Mouse (Mus musculus): ENCODE data around the gene Cdh18. TPM values are rescaled to one million over a fixed set of nuclear protein-coding genes. Genes with fewer than 3 reads are reported as not detected.

The Cdh18 gene
- polyA plus RNA-seq, 1 experiment: 13.0 TPM

DNA sequence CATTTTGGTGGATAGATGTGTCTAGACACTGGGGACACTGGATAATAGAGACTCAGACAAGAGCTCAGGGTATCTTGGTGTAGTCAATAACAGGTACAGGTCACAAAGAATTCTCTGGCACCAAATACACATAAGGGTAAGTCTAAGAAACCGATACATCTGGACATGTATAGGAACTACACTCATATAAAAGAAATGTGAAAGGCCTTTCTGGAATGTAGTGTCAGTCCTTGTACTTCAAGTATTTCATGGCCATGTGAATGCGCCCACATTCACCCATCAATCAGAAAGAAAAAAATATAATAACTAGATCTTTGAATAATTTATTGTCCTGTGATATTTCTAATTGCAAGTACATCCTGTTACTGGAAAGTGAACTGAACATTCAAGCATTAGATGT lies 855.0 kb downstream of the Cdh18 start:
- TF ChIP-seq CTCF (IDR thresholded peaks at IDR 0.05; ENCODE audit: extremely low read depth, insufficient read depth, low read length) (no peak), POLR2A (IDR thresholded peaks at IDR 0.05; ENCODE audit: extremely low read depth, insufficient read depth, low read length) (no peak)
- H3K27ac ChIP-seq (ENCODE audit: insufficient read depth, low read length): no peak overlapping the region
- H3K4me1 ChIP-seq (ENCODE audit: control insufficient read depth, insufficient read depth, low read length): no peaks in the 10 kb centered on the region
- H3K4me3 ChIP-seq (ENCODE audit: insufficient read depth, low read length): no peak overlapping the region

DNA sequence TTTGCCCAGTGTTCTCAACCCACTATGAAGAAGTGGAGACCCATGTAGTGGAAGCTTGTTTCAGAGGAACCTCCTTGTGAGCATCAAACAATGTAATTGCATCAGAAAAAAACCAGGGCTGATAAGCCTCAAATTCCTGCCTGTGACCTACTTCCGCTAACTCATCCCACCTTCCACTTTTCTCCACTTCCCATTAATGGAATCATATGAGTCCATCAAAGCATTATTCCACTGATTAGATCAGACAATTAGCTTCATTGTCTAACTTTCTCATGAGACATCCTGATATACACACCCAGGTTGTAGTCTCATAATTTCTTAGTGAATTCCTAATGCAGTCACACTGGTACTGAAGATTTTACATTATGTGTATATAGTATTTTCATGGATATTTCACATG lies 859.4 kb downstream of the Cdh18 start:
- Histone ChIP-seq H3K4me3 (ENCODE audit: insufficient read depth, low read length) (no peak overlapping the region), H3K4me1 (ENCODE audit: control insufficient read depth, insufficient read depth, low read length) (no peaks in the 10 kb centered on the region), H3K27ac (ENCODE audit: insufficient read depth, low read length) (no peak overlapping the region)
- TF ChIP-seq POLR2A (IDR thresholded peaks at IDR 0.05; ENCODE audit: extremely low read depth, insufficient read depth, low read length): no peak
- no peak for TF ChIP-seq CTCF (IDR thresholded peaks at IDR 0.05; ENCODE audit: extremely low read depth, insufficient read depth, low read length)

DNA sequence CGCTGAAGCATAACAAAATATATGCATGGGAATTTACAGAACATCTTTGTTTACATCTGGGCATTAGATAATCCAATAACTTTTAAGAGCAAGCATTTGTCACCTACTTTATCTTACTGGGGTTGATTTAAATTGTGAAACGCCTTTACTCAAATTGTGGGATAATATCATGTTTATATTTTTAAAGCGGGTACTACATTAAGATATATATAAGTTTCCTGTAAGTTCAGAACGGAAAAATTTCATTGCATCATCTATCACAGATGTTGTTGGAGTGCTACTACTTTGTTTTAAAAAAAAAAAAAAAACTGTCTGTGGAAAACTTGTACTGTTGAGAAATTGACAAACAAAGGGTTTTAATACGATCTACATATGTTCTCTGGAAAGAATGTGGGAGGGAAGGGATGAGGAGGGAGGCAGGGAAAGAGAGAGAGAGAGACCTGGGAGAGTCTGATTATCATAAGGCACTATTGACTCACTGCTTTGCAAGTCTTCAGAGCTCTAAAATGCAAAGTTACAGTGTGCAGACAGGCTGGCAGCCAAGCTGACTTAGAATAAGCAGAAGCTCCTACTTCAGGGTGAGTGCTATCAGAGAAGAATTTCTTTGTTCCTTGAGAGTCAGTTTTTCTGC lies 867.7 kb downstream of the Cdh18 start:
- Histone ChIP-seq H3K27ac (ENCODE audit: insufficient read depth, low read length) (no peak overlapping the region), H3K4me3 (ENCODE audit: insufficient read depth, low read length) (no peak overlapping the region), H3K4me1 (ENCODE audit: control insufficient read depth, insufficient read depth, low read length) (no peaks in the 10 kb centered on the region)
- TF ChIP-seq CTCF (IDR thresholded peaks at IDR 0.05; ENCODE audit: extremely low read depth, insufficient read depth, low read length) (no peak), POLR2A (IDR thresholded peaks at IDR 0.05; ENCODE audit: extremely low read depth, insufficient read depth, low read length) (no peak)

DNA sequence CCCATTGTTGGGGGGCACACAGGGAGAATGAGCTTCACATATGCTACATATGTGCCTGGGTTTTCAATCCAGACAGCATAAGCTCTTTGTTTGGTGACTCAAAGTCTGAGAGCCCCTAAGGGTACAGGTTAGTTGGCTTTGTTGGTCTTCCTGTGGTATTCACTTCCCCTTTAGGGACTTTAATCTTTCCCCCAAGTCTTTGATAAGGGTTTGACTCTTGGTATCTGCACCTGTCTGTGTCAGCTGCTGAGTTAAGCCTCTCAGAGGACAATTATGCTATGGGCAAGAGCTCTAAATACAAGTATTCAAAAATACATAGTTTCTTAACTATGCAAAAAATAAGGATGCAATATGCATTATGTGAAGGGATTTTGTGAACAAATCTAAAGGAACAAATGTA lies 869.3 kb downstream of the Cdh18 start:
- no peak for TF ChIP-seq CTCF (IDR thresholded peaks at IDR 0.05; ENCODE audit: extremely low read depth, insufficient read depth, low read length)
- no peak for TF ChIP-seq POLR2A (IDR thresholded peaks at IDR 0.05; ENCODE audit: extremely low read depth, insufficient read depth, low read length)
- Histone ChIP-seq H3K27ac (ENCODE audit: insufficient read depth, low read length) (no peak overlapping the region), H3K4me1 (ENCODE audit: control insufficient read depth, insufficient read depth, low read length) (no peaks in the 10 kb centered on the region), H3K4me3 (ENCODE audit: insufficient read depth, low read length) (no peak overlapping the region)

DNA sequence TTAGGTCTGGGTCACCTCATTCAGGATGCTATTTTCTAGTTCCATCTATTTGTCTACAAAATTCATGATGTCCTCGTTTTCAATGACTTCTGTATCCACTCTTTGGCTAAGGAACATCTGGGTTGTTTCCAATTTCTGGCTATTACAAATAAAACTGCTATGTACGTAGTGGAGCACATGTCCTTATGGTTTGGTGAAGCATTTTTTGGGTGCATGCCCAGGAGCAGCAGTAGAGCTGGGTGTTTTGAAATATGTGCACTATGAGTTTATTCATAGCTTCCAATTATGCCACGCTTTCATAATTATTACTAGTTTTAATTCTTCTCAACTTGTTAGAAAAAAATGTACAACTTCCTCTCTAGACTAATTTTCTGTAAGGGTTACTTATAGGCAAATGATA lies 871.2 kb downstream of the Cdh18 start:
- TF ChIP-seq POLR2A (IDR thresholded peaks at IDR 0.05; ENCODE audit: extremely low read depth, insufficient read depth, low read length) (no peak), CTCF (IDR thresholded peaks at IDR 0.05; ENCODE audit: extremely low read depth, insufficient read depth, low read length) (no peak)
- H3K4me1 ChIP-seq (ENCODE audit: control insufficient read depth, insufficient read depth, low read length): no peaks in the 10 kb centered on the region
- no peak overlapping the region for H3K4me3 ChIP-seq (ENCODE audit: insufficient read depth, low read length)
- H3K27ac ChIP-seq (ENCODE audit: insufficient read depth, low read length): no peak overlapping the region

DNA sequence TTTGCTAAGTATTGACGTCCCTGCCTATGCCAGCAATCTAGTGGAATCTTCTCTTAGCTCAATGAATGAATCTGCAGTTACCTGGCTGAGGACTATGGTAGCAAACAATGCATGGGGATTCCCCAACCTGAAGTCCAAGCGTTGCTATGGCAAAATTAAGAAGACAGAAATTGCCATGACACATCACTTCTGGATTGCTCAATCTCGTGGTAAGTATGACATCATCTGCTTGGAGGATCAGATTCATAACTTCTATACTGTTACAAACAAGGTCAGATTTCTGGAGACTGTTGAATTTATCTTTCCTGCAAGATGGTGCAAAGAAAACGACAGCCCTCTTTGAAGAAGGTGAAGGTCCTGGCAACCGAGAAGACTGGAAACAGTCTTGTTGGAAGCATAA lies 881.2 kb downstream of the Cdh18 start:
- no peak overlapping the region for H3K4me3 ChIP-seq (ENCODE audit: insufficient read depth, low read length)
- H3K4me1 ChIP-seq (ENCODE audit: control insufficient read depth, insufficient read depth, low read length): no peaks in the 10 kb centered on the region
- no peak for TF ChIP-seq CTCF (IDR thresholded peaks at IDR 0.05; ENCODE audit: extremely low read depth, insufficient read depth, low read length)
- TF ChIP-seq POLR2A (IDR thresholded peaks at IDR 0.05; ENCODE audit: extremely low read depth, insufficient read depth, low read length): no peak
- H3K27ac ChIP-seq (ENCODE audit: insufficient read depth, low read length): no peak overlapping the region

DNA sequence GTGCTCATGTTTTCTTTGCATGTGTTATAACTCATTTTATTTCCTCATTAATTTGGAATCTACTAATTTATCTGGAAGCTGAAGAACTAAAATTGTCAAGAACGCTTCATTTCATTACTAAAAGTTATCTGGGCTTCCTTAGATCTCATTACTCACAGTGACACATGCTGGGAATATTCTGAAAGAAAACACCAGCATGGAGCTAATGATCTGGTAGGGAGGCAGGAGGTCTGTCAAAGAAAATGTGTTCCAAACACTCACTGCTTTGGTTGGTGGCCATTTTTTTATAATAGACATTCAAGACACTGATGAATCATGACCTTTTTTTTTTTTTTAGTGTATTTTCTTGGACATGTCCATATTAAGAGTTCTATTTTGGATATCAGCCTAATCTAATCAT lies 899.7 kb downstream of the Cdh18 start:
- Histone ChIP-seq H3K4me1 (ENCODE audit: control insufficient read depth, insufficient read depth, low read length) (no peaks in the 10 kb centered on the region; the same call in 1 of the 2 replicates), H3K27ac (ENCODE audit: insufficient read depth, low read length) (no peak overlapping the region), H3K4me3 (ENCODE audit: insufficient read depth, low read length) (no peak overlapping the region)
- TF ChIP-seq CTCF (IDR thresholded peaks at IDR 0.05; ENCODE audit: extremely low read depth, insufficient read depth, low read length) (no peak), POLR2A (IDR thresholded peaks at IDR 0.05; ENCODE audit: extremely low read depth, insufficient read depth, low read length) (no peak)

DNA sequence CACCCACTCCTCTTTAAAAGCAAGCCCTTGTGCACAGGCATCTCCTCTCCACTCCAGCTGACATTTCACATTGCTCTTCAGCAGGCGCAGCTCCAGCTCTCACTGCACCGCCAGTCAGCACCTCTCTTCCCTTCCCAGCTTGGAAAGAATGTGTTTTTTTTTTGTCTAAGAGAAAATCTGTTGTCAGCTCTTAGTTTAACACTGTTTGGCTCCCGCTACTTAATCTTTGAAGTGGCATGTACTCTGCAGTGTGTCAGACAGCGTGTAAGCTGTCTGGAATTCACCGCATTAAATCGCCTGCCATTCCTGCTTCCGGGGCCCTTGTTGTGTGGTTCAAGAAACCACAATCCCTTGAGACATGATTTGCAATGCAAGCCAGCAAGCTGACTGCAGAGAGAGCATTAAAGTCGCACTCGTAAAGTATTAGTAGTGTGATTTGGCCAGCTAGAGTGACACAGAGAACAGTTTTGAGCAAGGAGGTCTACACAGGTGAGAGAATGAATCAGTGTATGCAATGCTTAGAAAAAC lies 903.3 kb downstream of the Cdh18 start:
- TF ChIP-seq POLR2A (IDR thresholded peaks at IDR 0.05; ENCODE audit: extremely low read depth, insufficient read depth, low read length) (no peak), CTCF (IDR thresholded peaks at IDR 0.05; ENCODE audit: extremely low read depth, insufficient read depth, low read length) (no peak)
- no peaks in the 10 kb centered on the region; the same call in 1 of the 2 replicates for H3K4me1 ChIP-seq (ENCODE audit: control insufficient read depth, insufficient read depth, low read length)
- H3K27ac ChIP-seq (ENCODE audit: insufficient read depth, low read length): no peak overlapping the region
- H3K4me3 ChIP-seq (ENCODE audit: insufficient read depth, low read length): no peak overlapping the region

DNA sequence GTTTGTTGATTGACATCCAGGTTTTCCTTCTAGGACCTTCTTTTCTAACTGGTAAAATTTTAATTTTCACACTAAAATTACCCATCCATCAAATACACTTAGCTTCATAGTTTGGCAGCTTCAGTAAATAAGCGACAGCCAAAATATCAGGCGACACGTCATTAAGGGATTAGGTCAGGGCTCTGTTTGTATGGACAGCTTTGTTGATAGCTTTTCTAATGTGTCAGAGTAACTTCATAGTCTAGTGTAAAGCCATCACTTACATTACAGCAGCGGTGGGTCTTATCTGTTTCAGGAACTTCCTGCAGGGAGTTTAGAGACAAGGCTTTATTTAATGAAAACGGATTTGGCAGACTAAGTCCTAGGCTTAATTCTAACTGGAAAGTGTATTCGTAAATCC lies 904.5 kb downstream of the Cdh18 start:
- H3K4me3 ChIP-seq (ENCODE audit: insufficient read depth, low read length): no peak overlapping the region
- TF ChIP-seq CTCF (IDR thresholded peaks at IDR 0.05; ENCODE audit: extremely low read depth, insufficient read depth, low read length) (no peak), POLR2A (IDR thresholded peaks at IDR 0.05; ENCODE audit: extremely low read depth, insufficient read depth, low read length) (no peak)
- H3K4me1 ChIP-seq (ENCODE audit: control insufficient read depth, insufficient read depth, low read length): no peaks in the 10 kb centered on the region; the same call in 1 of the 2 replicates

DNA sequence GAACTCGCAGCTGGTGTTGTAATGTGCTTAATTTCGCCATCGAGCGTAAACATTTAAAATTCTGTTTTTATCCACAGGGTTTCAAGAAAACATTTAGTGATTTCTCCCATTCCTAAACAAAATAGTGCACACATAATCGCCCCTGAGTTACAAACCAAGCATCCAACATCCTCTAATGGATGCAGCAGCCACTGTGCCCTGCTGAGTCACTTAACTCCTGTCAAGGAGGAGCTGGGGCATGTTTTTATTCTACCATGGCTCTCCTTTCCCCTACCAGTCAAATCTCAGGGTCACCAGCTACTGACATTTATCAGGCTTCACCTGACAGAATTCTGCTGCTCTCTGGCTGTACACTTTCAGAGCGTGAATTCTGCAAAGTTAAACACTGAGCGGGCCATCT lies 906.5 kb downstream of the Cdh18 start:
- H3K27ac ChIP-seq (ENCODE audit: insufficient read depth, low read length): no peak overlapping the region
- TF ChIP-seq CTCF (IDR thresholded peaks at IDR 0.05; ENCODE audit: extremely low read depth, insufficient read depth, low read length): no peak
- H3K4me3 ChIP-seq (ENCODE audit: insufficient read depth, low read length): no peak overlapping the region
- no peaks in the 10 kb centered on the region; the same call in 1 of the 2 replicates for H3K4me1 ChIP-seq (ENCODE audit: control insufficient read depth, insufficient read depth, low read length)

More for the DNA sequence above, 904.5 kb downstream of the Cdh18 start:
- no peak overlapping the region for H3K27ac ChIP-seq (ENCODE audit: insufficient read depth, low read length)

Data from cortical plate, adult 2 months (tissue).